Mouse (Mus musculus) heart, embryonic 14.5 days (tissue): Measurements from ENCODE around the gene Daam1. TPM values are rescaled to one million over a fixed set of nuclear protein-coding genes. Genes with fewer than 3 reads are reported as not detected.

ENCODE experiments used
- ATAC-seq: fragments of 200-750 bp; cut with Nextera tagmentation; 2 replicates; pipeline ENCODE4 v1.8.0; 2017; ENCODE audit warnings: low read depth, moderate TSS enrichment; ENCODE audit not compliant: insufficient number of reproducible peaks, insufficient read depth, low FRiP score
- H3K27ac ChIP-seq, 2 experiments: fragments of 200-500 bp in 1 of 2; fragments of 300-500 bp in 1 of 2; sonication (generic) in 1 of 2; replicated peaks in 1 of 2; 2 replicates each; pipeline ENCODE4 v1.5.1; 2012 to 2014; ENCODE audit warnings: low read depth in 2 of 2, low read length in 2 of 2, control low read depth in 1 of 2, mild to moderate bottlenecking in 1 of 2, mixed read lengths in 1 of 2; ENCODE audit not compliant: control insufficient read depth in 1 of 2, insufficient read depth in 1 of 2
- H3K27me3 ChIP-seq: fragments of 300-500 bp; sonication (generic); 2 replicates; pipeline ENCODE4 v1.6.1; 2014; ENCODE audit warnings: mild to moderate bottlenecking, low read length, control low read depth; ENCODE audit not compliant: control insufficient read depth, insufficient read depth
- H3K36me3 ChIP-seq: fragments of 300-500 bp; sonication (generic); 2 replicates; pipeline ENCODE4 v1.6.1; 2014; ENCODE audit warnings: mild to moderate bottlenecking, control low read depth, low read length, mixed read lengths; ENCODE audit not compliant: control insufficient read depth, insufficient read depth
- H3K4me1 ChIP-seq, 2 experiments: fragments of 200-500 bp in 1 of 2; fragments of 300-500 bp in 1 of 2; sonication (generic) in 1 of 2; 2 replicates each; pipeline ENCODE4 v1.6.1; 2012 to 2014; ENCODE audit warnings: low read length in 2 of 2, control low read depth in 1 of 2, mixed read lengths in 1 of 2; ENCODE audit not compliant: control insufficient read depth in 2 of 2, insufficient read depth in 2 of 2
- H3K4me2 ChIP-seq: fragments of 300-500 bp; sonication (generic); 2 replicates; pipeline ENCODE4 v1.6.1; 2014; ENCODE audit warnings: mild to moderate bottlenecking, low read length
- H3K4me3 ChIP-seq, 2 experiments: fragments of 200-500 bp in 1 of 2; fragments of 300-500 bp in 1 of 2; sonication (generic) in 1 of 2; 2 replicates each; pipeline ENCODE4 v1.5.1; 2012 to 2014; ENCODE audit warnings: low read length in 2 of 2, mild to moderate bottlenecking in 2 of 2, control low read depth in 1 of 2, low read depth in 1 of 2, moderate library complexity in 1 of 2; ENCODE audit not compliant: control insufficient read depth in 1 of 2, insufficient read depth in 1 of 2
- H3K9ac ChIP-seq: fragments of 300-500 bp; sonication (generic); 2 replicates; pipeline ENCODE4 v1.6.1; 2014; ENCODE audit warnings: mild to moderate bottlenecking, low read length
- H3K9me3 ChIP-seq: fragments of 300-500 bp; sonication (generic); 2 replicates; pipeline ENCODE4 v1.6.1; 2016; ENCODE audit warnings: low read length, control low read depth; ENCODE audit not compliant: control insufficient read depth
- WGBS: fragments of 180-500 bp; shearing (Covaris S2); extraction: QIAGEN DNeasy Blood & Tissue Kit; methylation state at CpG from one replicate; pipeline ENCODE4 v1.1.7; 2014; 5-methylcytosine and 5-hydroxymethylcytosine counted together
- polyA plus RNA-seq: library from polyadenylated mRNA; unstranded; fragments of >200 nt; fragmentation: Nextera tagmentation; extraction: Ambion mirVana; gene quantifications from 2 replicates; pipeline ENCODE4 v1.2.1, GENCODE M21; 2014

Daam1 gene
- polyA plus RNA-seq, 1 experiment from 2014 or later, result 33.3 TPM

DNA sequence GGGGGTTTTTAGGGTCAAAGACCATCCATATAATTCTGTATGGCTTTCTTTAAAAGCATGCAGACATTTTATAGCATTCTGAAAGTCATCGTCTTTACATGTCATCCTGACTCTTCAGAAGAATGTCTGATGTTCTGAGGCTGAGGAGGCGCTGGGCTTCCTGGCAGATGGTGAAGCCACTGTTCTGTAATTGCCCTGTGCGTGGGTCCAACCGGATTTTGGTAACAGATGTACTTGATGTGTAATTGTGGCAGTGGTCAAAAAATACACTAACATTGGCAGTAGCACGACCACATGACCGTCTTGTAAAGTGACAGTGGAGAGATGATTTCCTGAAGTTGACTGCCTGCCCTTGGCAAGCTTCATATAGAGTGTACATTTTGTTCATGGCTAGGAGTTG lies 97.2 kb downstream of the Daam1 start:
- Histone ChIP-seq H3K36me3 (0 out of 2 replicates have a peak, but pooled peaks cover 7% of the 10 kb centered on the region), H3K9ac (no peak overlapping the region), H3K4me3 (no peak overlapping the region), H3K4me2 (no peak overlapping the region), H3K27me3 (no peaks in the 10 kb centered on the region), H3K9me3 (no peaks in the 10 kb centered on the region), H3K27ac (no peak overlapping the region), H3K4me1 (peaks cover 27 to 55% of the 10 kb centered on the region in 2 experiments)
- no peak for ATAC-seq
- WGBS, result 90% methylated on average over 6 of the region's 6 CpGs

DNA sequence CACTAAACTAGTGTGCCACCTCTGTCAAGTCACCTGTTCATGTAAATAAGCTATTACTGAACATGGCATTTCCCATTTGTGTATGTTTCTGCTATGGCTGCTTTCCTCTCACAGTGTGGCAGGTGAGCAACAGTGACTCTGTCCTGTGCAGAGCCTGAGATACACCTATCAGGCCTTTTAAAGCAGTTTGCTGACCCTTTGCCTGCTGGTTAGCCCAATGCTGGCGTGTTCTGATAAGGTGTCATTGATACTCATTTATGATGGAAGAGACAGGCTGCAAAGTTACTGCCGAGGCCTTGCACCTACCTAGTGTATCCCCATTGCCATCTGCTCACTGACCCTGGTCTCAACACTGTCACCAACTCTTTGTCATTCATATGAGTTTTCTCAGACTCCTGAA lies 99.0 kb downstream of the Daam1 start:
- H3K4me2 ChIP-seq, result no peak overlapping the region
- H3K4me3 ChIP-seq, result no peak overlapping the region
- 81% methylated on average over 2 of the region's 2 CpGs for WGBS
- H3K27ac ChIP-seq, result no peak overlapping the region
- H3K9me3 ChIP-seq, result no peaks in the 10 kb centered on the region
- peaks cover 26 to 60% of the 10 kb centered on the region in 2 experiments for H3K4me1 ChIP-seq
- 0 out of 2 replicates have a peak, but pooled peaks cover 6% of the 10 kb centered on the region for H3K36me3 ChIP-seq
- H3K9ac ChIP-seq, result no peak overlapping the region
- no peak for ATAC-seq
- H3K27me3 ChIP-seq, result no peaks in the 10 kb centered on the region

GRCm38 (mm10) chr12:71932433-71933386 lies 101.8 kb downstream of the Daam1 start:
- Histone ChIP-seq H3K27ac (peak overlapping the region; percentile 28 to 96; a peak in 3 of 4 replicates), H3K9me3 (no peaks in the 10 kb centered on the region), H3K36me3 (peaks cover 6% of the 10 kb centered on the region; the same call in 1 of the 2 replicates), H3K9ac (no peak overlapping the region), H3K27me3 (no peaks in the 10 kb centered on the region), H3K4me2 (no peak overlapping the region), H3K4me3 (no peak overlapping the region), H3K4me1 (peaks cover 22 to 59% of the 10 kb centered on the region in 2 experiments)
- no peak for ATAC-seq
- 58% methylated on average over 9 of the region's 9 CpGs for WGBS

DNA sequence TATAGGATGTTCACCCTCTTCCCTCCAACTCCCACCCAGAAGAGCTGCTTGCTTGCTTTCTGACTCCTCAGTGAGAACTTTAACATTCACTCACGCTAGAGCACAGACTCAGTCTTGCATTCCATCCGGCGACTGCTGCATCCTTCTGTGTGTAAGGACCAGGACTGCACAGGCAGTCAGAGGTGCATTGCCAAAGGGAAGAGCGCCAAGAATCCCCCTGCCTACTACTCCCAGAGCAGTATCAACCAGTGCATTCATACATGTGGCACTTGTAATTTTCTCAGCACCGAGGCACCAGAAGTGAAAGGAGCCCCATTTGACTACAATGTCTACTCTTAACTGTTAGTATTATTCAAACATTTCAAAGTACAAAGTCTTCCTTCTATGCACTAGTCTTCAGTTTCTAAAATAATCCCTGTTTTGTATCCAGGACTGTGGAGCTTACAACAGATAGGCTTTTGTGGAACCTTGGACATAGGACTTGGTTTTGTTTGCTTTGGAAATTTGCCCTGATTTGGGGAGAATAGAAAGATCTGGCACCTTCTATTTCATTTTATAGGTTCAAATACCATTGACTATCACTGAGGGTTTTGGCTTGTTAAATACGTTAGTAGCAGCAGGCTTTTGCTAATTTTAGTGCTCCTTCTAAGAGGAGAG lies 103.2 kb downstream of the Daam1 start:
- peak overlapping the region; percentile 19; the same call in 1 of the 2 replicates for H3K9ac ChIP-seq
- peak overlapping the region; percentile 71 to 96 for H3K27ac ChIP-seq
- peak overlapping the region; percentile 30 for H3K4me2 ChIP-seq
- H3K4me3 ChIP-seq, result no peak overlapping the region
- ATAC-seq, result no peak
- no peaks in the 10 kb centered on the region for H3K9me3 ChIP-seq
- H3K36me3 ChIP-seq, result peaks cover 6% of the 10 kb centered on the region; the same call in 1 of the 2 replicates
- peaks cover 32 to 67% of the 10 kb centered on the region in 2 experiments for H3K4me1 ChIP-seq
- H3K27me3 ChIP-seq, result no peaks in the 10 kb centered on the region
- WGBS, result 27% methylated on average over 6 of the region's 6 CpGs

DNA sequence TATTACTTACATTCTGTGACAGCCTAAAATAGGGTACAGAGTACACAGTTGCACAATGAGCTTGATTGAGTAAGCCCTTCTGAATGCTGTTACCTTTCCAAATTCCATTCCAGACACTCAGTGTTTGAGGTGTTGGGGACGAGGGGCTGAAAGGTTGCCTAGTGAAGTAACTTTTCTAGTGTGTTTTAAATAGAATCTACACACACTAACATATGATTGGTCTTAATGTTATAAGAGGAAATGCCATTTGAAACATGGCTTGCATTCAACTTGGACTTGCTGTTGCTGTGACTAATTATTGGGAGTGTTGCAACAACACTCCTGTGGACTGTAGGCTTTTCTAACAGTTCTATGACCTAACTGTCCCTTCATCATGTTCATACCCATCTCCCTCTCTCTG lies 105.8 kb downstream of the Daam1 start:
- ATAC-seq, result 0 out of 2 replicates have a peak, but pooled peaks have one; percentile 61
- Histone ChIP-seq H3K27ac (peak overlapping the region; percentile 95 to 96), H3K4me2 (peak overlapping the region; percentile 14; the same call in 1 of the 2 replicates), H3K27me3 (no peaks in the 10 kb centered on the region), H3K4me1 (peaks cover 34 to 80% of the 10 kb centered on the region in 2 experiments), H3K9ac (0 out of 2 replicates have a peak overlapping the region, but pooled peaks have one; percentile 6), H3K4me3 (no peak overlapping the region), H3K36me3 (peaks cover 19% of the 10 kb centered on the region), H3K9me3 (no peaks in the 10 kb centered on the region)
- WGBS, result 23% methylated on average over 1 of the region's 1 CpGs

DNA sequence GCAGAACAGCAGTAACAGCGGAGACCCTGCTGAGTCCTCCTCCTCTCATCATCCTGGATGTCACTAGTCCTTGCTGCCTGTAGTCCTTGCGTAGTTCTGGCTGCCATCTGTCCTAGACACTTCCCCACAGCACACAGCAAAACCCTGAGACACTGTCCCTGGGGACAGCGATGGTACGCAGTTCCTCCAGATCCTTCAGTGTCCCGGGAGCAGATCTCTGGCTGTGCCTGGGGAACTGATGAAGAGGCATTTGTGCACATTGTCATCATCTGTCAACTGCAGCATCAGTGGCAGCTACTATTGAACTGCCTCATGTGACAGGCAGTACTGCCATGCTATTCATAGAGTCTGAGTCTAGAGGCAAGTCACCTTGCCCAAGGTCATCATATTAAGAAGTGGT lies 107.6 kb downstream of the Daam1 start:
- peak; percentile 77 for ATAC-seq
- Histone ChIP-seq H3K27me3 (no peaks in the 10 kb centered on the region), H3K36me3 (peaks cover 37% of the 10 kb centered on the region), H3K9me3 (no peaks in the 10 kb centered on the region), H3K9ac (peak overlapping the region; percentile 57), H3K4me2 (peak overlapping the region; percentile 12; the same call in 1 of the 2 replicates), H3K4me1 (peaks cover 31 to 67% of the 10 kb centered on the region in 2 experiments), H3K27ac (peak overlapping the region; percentile 95 to 96), H3K4me3 (no peak overlapping the region)
- 31% methylated on average over 5 of the region's 5 CpGs for WGBS

DNA sequence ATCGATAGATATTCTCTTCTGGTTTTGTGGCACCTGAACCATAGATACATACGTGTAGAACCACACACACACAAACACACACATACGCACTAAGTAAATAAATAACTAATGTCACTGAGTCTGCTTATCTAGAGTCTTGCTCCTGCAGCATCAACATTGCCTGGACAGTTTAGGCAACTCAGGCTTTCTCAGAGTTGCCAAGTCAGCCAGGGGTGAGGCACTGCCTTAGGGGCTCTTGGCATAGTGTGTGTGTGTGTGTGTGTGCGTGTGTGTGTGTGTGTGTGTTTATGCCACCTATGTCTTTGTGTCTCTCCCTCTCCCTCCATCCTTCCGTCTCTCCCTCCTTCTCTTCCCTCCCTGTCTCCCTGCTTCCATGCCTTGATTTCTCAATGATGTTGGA lies 110.4 kb downstream of the Daam1 start:
- H3K36me3 ChIP-seq, result peaks cover 65% of the 10 kb centered on the region
- ATAC-seq, result no peak
- H3K4me2 ChIP-seq, result no peak overlapping the region
- no peak overlapping the region for H3K4me3 ChIP-seq
- no peak overlapping the region for H3K9ac ChIP-seq
- peaks cover 17 to 42% of the 10 kb centered on the region in 2 experiments for H3K4me1 ChIP-seq
- H3K27me3 ChIP-seq, result no peaks in the 10 kb centered on the region
- no peaks in the 10 kb centered on the region for H3K9me3 ChIP-seq
- H3K27ac ChIP-seq, result no peak overlapping the region
- WGBS, result 91% methylated on average over 5 of the region's 5 CpGs
